Mouse (Mus musculus) frontal cortex, postnatal 10 days (tissue): Measurements from ENCODE around the gene Rras.

Experiments used
- DNase-seq, 2 experiments: peaks; one replicate each; pipeline ENCODE4 v3.0.0; 2022; ENCODE audit warnings: low spot score in 2 of 2, mixed read lengths in 1 of 2

Gene Rras

GRCm38 (mm10) chr7:45017242-45018061 lies at the start of gene Rras:
Gene Rras, plus strand, starts transcription at chr7:45017961.
- DNase-seq, result peak; percentile 80 to 85

GRCm38 (mm10) chr7:44970231-44970691 lies 47.5 kb upstream of the Rras start:
- peak; percentile 83 to 84 for DNase-seq

GRCm38 (mm10) chr7:44971142-44971541 lies 46.6 kb upstream of the Rras start:
- DNase-seq, result no peak

GRCm38 (mm10) chr7:44973415-44974130 lies 44.2 kb upstream of the Rras start:
- no peak for DNase-seq

GRCm38 (mm10) chr7:44974383-44975116 lies 43.2 kb upstream of the Rras start, which contains the start of gene Cpt1c:
Gene Cpt1c, minus strand, starts transcription at chr7:44974851.
- peak; percentile 84 to 88 for DNase-seq

GRCm38 (mm10) chr7:44975117-44975419 lies 42.7 kb upstream of the Rras start:
- DNase-seq, result no peak

GRCm38 (mm10) chr7:44978300-44978699 lies 39.5 kb upstream of the Rras start:
- DNase-seq, result no peak

GRCm38 (mm10) chr7:44981539-44981938 lies 36.2 kb upstream of the Rras start:
- no peak for DNase-seq

GRCm38 (mm10) chr7:44983085-44983484 lies 34.7 kb upstream of the Rras start:
- DNase-seq, result peak in 1 of 2 experiments; percentile 75

- DNase-seq, result no peak
Measured at GRCm38 (mm10) chr7:44983944-44984832, 33.6 kb upstream of the Rras start.

- no peak for DNase-seq
Measured at GRCm38 (mm10) chr7:44984833-44985164, 33.0 kb upstream of the Rras start.

GRCm38 (mm10) chr7:44985595-44986191 lies 32.1 kb upstream of the Rras start:
- peak; percentile 73 to 74 for DNase-seq

GRCm38 (mm10) chr7:44986192-44986878 lies 31.4 kb upstream of the Rras start, which contains the start of gene Prmt1:
Gene Prmt1, minus strand, starts transcription at chr7:44986568.
- peak; percentile 98 to 100 for DNase-seq

GRCm38 (mm10) chr7:44986879-44987718 lies 30.7 kb upstream of the Rras start:
- no peak for DNase-seq

GRCm38 (mm10) chr7:44996672-44997071 lies 21.1 kb upstream of the Rras start:
- DNase-seq, result no peak

GRCm38 (mm10) chr7:44997231-44997939 lies 20.4 kb upstream of the Rras start, which contains the start of gene Irf3:
Gene Irf3, plus strand, starts transcription at chr7:44997648.
- peak; percentile 92 to 94 for DNase-seq

- DNase-seq, result no peak
Measured at GRCm38 (mm10) chr7:44997940-44998428, 19.8 kb upstream of the Rras start.

GRCm38 (mm10) chr7:44998501-44998955 lies 19.2 kb upstream of the Rras start, which contains the start of gene Bcl2l12:
Gene Bcl2l12, minus strand, starts transcription at chr7:44998712.
- no peak for DNase-seq
